Mouse (Mus musculus) neural tube, embryonic 15.5 days (tissue): ENCODE results near the gene Hist1h2aa. TPM values are rescaled to one million over a fixed set of nuclear protein-coding genes. Genes with fewer than 3 reads are reported as not detected.

Experiments used
- ATAC-seq: fragments of 200-750 bp; cut with Nextera tagmentation; 2 replicates; pipeline ENCODE4 v1.8.0; 2017; ENCODE audit warnings: mild to moderate bottlenecking, moderate TSS enrichment, moderate library complexity; ENCODE audit not compliant: low FRiP score
- H3K27ac ChIP-seq: fragments of 300-500 bp; sonication (generic); replicated peaks from 2 replicates; pipeline ENCODE4 v1.5.1; 2015; ENCODE audit warnings: mild to moderate bottlenecking, inconsistent platforms
- H3K27me3 ChIP-seq: fragments of 300-500 bp; sonication (generic); replicated peaks from 2 replicates; pipeline ENCODE4 v1.6.1; 2015; ENCODE audit warnings: inconsistent platforms
- H3K36me3 ChIP-seq: fragments of 300-500 bp; sonication (generic); 2 replicates; pipeline ENCODE4 v1.6.1; 2015; ENCODE audit warnings: inconsistent platforms
- H3K4me1 ChIP-seq: fragments of 300-500 bp; sonication (generic); 2 replicates; pipeline ENCODE4 v1.6.1; 2015; ENCODE audit warnings: inconsistent platforms
- H3K4me2 ChIP-seq: fragments of 300-500 bp; sonication (generic); 2 replicates; pipeline ENCODE4 v1.6.1; 2015; ENCODE audit warnings: inconsistent platforms, mild to moderate bottlenecking, moderate library complexity
- H3K4me3 ChIP-seq: fragments of 300-500 bp; sonication (generic); replicated peaks from 2 replicates; pipeline ENCODE4 v1.5.1; 2015; ENCODE audit warnings: mild to moderate bottlenecking, inconsistent platforms
- H3K9ac ChIP-seq: fragments of 300-500 bp; sonication (generic); replicated peaks from 2 replicates; pipeline ENCODE4 v1.6.1; 2015; ENCODE audit warnings: mild to moderate bottlenecking, inconsistent platforms
- H3K9me3 ChIP-seq: fragments of 300-500 bp; sonication (generic); replicated peaks from 2 replicates; pipeline ENCODE4 v1.6.1; 2016; ENCODE audit warnings: inconsistent platforms
- WGBS: fragments of 180-500 bp; shearing (Covaris S2); methylation state at CpG from one replicate; pipeline ENCODE4 v1.1.7; 2015; ENCODE audit warnings: mixed read lengths; 5-methylcytosine and 5-hydroxymethylcytosine counted together
- polyA plus RNA-seq: library from polyadenylated mRNA; unstranded; fragments of >200 nt; fragmentation: Nextera tagmentation; extraction: Ambion mirVana; gene quantifications from 2 replicates; pipeline ENCODE4 v1.2.1, GENCODE M21; 2015

Hist1h2aa gene
- polyA plus RNA-seq, result not detected in 2 replicates

- ATAC-seq, result no peak
- Histone ChIP-seq H3K9me3 (no peaks in the 10 kb centered on the region), H3K4me3 (no peak within 1 kb of the TSS), H3K27me3 (no peaks in the 10 kb centered on the region), H3K4me2 (no peak within 1 kb of the TSS), H3K27ac (no peak within 1 kb of the TSS), H3K9ac (no peak within 1 kb of the TSS), H3K4me1 (no peaks in the 10 kb centered on the region), H3K36me3 (no peaks in the 10 kb centered on the region)
- 95% methylated on average over 10 of the region's 10 CpGs for WGBS
Observed at GRCm38 (mm10) chr13:23934211-23934520, at the start of gene Hist1h2aa. Hist1h2aa (plus strand) TSS chr13:23934462.

- no peak overlapping the region for H3K4me3 ChIP-seq
- no peak for ATAC-seq
- WGBS, result 42% methylated on average over 2 of the region's 2 CpGs
- H3K27me3 ChIP-seq, result no peaks in the 10 kb centered on the region
- no peaks in the 10 kb centered on the region for H3K4me1 ChIP-seq
- H3K9ac ChIP-seq, result no peak overlapping the region
- no peak overlapping the region for H3K4me2 ChIP-seq
- no peaks in the 10 kb centered on the region for H3K9me3 ChIP-seq
- no peak overlapping the region for H3K27ac ChIP-seq
- H3K36me3 ChIP-seq, result no peaks in the 10 kb centered on the region
Observed at GRCm38 (mm10) chr13:23885540-23885939, 48.7 kb upstream of the Hist1h2aa start.

- Histone ChIP-seq H3K27ac (no peak overlapping the region), H3K4me2 (no peak overlapping the region), H3K27me3 (no peaks in the 10 kb centered on the region), H3K4me1 (no peaks in the 10 kb centered on the region), H3K9me3 (no peaks in the 10 kb centered on the region), H3K36me3 (no peaks in the 10 kb centered on the region), H3K4me3 (no peak overlapping the region), H3K9ac (no peak overlapping the region)
- 84% methylated on average over 3 of the region's 3 CpGs for WGBS
- no peak for ATAC-seq
Observed at GRCm38 (mm10) chr13:23887026-23887725, 47.1 kb upstream of the Hist1h2aa start.

DNA sequence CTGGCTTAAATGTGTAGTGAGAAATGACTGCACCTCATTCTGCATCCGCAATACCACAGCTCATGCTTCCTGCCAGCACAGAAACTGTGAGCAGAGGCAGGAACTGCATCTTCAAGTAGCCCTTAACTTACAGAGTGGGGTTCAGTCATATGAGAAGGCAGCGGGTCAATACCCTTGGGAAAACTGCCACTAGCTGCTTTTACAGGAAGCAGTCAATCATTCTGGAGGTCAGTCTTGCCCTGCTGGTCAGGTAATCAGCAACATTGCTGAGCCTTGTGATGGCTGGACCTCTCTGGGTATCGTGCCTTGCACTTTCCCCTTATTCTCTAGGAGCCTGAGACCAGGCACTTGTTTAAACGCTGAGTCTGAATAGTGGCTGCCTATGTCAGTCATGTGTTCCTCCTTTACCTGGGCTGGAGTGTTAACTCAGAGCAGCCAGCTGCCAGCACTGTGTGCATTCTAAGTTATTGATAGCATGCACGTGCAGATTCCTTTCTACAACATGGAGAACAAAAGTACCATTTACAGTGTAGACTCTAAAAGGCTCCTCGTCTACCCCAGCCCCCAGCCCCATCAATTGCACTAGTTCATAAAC is 45.2 kb upstream of the Hist1h2aa start:
- Histone ChIP-seq H3K36me3 (no peaks in the 10 kb centered on the region), H3K27me3 (no peaks in the 10 kb centered on the region), H3K4me2 (no peak overlapping the region), H3K9ac (no peak overlapping the region), H3K4me1 (no peaks in the 10 kb centered on the region), H3K4me3 (no peak overlapping the region), H3K27ac (no peak overlapping the region), H3K9me3 (no peaks in the 10 kb centered on the region)
- no peak for ATAC-seq
- 70% methylated on average over 6 of the region's 6 CpGs for WGBS

DNA sequence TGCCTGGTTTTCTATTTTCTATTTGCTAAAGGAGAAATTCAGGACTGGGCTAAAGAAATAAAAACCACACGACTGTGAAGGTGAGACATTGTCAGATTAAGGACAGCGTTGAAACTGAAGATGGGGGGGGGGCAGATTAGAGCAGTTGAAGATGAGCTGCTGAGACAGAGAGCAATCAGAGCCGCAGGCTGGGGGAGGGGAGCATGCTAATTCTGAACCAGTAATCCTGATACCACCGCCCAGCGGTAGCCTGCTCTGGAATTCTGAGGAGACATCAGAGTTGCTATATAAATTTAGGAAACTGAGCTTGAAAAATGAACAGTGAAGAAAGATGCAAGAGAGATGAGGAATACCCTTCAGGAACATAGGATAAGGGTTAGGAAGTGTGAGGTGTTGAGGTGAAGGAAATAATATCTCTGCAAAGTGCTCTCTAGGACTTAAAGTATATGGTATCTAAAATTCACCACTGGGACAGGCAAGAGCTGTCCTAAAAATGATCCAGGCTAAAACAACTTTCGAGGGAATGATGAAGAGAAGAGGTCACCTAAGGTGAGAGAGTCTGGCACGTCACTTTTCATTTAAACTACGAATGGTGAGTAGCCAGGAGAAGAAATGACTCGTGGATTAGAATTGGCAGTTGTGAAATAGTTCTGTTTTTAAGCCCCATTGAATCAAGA is 41.5 kb upstream of the Hist1h2aa start:
- Histone ChIP-seq H3K27me3 (no peaks in the 10 kb centered on the region), H3K27ac (no peak overlapping the region), H3K36me3 (no peaks in the 10 kb centered on the region), H3K4me3 (no peak overlapping the region), H3K9ac (no peak overlapping the region), H3K9me3 (no peaks in the 10 kb centered on the region), H3K4me1 (no peaks in the 10 kb centered on the region), H3K4me2 (no peak overlapping the region)
- ATAC-seq, result no peak
- 22% methylated on average over 9 of the region's 9 CpGs for WGBS

DNA sequence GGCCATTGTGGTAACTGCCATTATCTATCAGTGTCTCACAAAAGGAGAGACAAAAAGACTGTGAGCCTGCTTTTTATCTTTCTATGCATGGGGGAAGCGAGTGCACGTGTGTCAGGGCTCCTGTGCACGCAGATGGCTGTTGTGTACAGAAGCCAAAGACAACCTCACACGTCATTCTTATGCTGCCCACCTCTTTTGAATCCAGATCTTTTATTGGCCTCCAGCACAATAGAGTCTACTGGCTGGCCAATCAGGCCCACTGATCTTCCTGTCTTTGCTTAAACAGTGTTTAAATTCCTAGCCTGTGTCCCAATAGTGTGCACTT is 41.0 kb upstream of the Hist1h2aa start:
- H3K4me2 ChIP-seq, result no peak overlapping the region

GRCm38 (mm10) chr13:23898242-23898641 is 36.0 kb upstream of the Hist1h2aa start:
- no peak overlapping the region for H3K9ac ChIP-seq
- H3K4me2 ChIP-seq, result no peak overlapping the region
- H3K4me1 ChIP-seq, result no peaks in the 10 kb centered on the region
- WGBS, result 65% methylated on average over 6 of the region's 6 CpGs
- no peak overlapping the region for H3K4me3 ChIP-seq
- ATAC-seq, result no peak
- H3K36me3 ChIP-seq, result no peaks in the 10 kb centered on the region
- no peaks in the 10 kb centered on the region for H3K9me3 ChIP-seq
- H3K27ac ChIP-seq, result no peak overlapping the region
- no peaks in the 10 kb centered on the region for H3K27me3 ChIP-seq

More for the DNA sequence above, 41.0 kb upstream of the Hist1h2aa start:
- Histone ChIP-seq H3K9me3 (no peaks in the 10 kb centered on the region), H3K4me1 (no peaks in the 10 kb centered on the region), H3K4me3 (no peak overlapping the region), H3K27ac (no peak overlapping the region), H3K36me3 (no peaks in the 10 kb centered on the region), H3K9ac (no peak overlapping the region), H3K27me3 (no peaks in the 10 kb centered on the region)
- no peak for ATAC-seq
- WGBS, result 12% methylated on average over 4 of the region's 4 CpGs

DNA sequence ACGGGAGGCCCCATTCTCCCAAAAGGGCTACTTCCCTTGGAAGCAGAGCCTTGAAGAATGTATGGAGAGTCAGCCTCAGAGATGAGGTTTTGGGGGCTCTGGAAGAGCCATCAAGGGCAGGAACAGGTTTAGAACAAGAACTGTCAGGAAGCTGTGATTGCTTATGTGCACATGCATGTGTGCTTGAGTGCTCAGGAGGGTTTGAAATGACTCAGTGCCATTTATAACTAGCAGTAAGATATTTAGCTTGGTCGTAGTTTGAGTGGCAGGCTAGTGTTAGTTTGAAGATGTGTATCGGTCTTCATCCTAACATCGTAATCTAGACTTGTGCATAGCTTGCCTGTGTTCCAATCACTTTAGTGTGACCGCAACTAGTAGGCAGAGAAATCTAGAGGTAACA is 27.4 kb upstream of the Hist1h2aa start:
- no peak overlapping the region for H3K9ac ChIP-seq
- no peak for ATAC-seq
- H3K4me2 ChIP-seq, result no peak overlapping the region
- H3K4me1 ChIP-seq, result no peaks in the 10 kb centered on the region
- H3K4me3 ChIP-seq, result no peak overlapping the region
- H3K36me3 ChIP-seq, result no peaks in the 10 kb centered on the region
- H3K9me3 ChIP-seq, result no peaks in the 10 kb centered on the region
- no peak overlapping the region for H3K27ac ChIP-seq
- whole genome bisulfite sequencing, result 94% methylated on average over 5 of the region's 5 CpGs
- no peaks in the 10 kb centered on the region for H3K27me3 ChIP-seq

DNA sequence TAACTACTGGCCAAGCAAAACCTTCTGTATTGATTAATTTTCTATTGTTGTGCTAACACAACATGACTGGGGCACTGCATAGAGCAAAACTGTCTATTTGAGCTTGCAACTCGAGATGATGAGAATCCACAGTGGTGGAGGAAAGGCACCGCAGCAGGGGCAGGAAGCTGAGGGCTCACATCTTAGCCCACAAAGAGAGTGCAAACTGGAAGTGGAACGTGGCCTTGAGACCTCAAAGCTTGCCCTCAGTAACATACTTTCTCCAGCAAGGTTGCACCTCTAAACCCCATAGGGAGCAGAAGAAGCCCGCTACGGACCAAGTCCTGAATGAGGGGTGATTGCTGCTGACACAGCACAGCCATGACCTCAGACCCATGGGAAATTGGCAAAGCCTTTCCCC is 24.1 kb upstream of the Hist1h2aa start:
- Histone ChIP-seq H3K27ac (no peak overlapping the region), H3K9ac (no peak overlapping the region), H3K4me1 (no peaks in the 10 kb centered on the region), H3K4me2 (no peak overlapping the region), H3K4me3 (no peak overlapping the region), H3K9me3 (no peaks in the 10 kb centered on the region), H3K27me3 (no peaks in the 10 kb centered on the region), H3K36me3 (no peaks in the 10 kb centered on the region)
- 87% methylated on average over 5 of the region's 5 CpGs for WGBS
- ATAC-seq, result no peak

GRCm38 (mm10) chr13:23911335-23911734 is 22.9 kb upstream of the Hist1h2aa start:
- WGBS, result 88% methylated on average over 5 of the region's 5 CpGs
- no peak for ATAC-seq
- no peaks in the 10 kb centered on the region for H3K36me3 ChIP-seq

DNA sequence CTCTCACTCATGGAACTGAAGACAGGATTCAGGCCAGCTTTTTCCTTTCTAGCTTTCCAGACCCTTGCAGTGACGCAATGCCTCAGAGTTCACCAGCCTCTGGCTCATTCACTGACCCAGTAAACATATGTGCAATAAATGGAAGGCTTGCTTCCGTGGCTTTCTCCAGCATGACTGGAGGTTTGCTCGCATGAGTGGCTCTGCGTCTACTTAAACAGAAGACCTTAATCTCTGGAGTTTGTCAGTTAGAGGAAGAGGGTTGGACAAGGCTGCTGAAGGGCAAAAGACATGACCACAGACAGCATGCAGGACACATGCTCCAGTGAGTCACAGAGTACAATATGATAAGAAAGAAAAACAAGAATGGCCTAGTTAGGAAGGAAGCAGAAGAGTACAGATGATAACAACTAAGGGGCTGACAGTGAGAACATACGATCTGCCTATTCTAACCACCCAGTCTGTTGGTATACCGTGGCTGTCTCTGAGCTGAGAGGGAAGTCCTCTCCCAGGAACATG is 20.4 kb upstream of the Hist1h2aa start:
- H3K9me3 ChIP-seq, result no peaks in the 10 kb centered on the region
- H3K4me1 ChIP-seq, result no peaks in the 10 kb centered on the region
- 42% methylated on average over 6 of the region's 6 CpGs for WGBS
- no peak overlapping the region for H3K27ac ChIP-seq
- no peak overlapping the region for H3K4me2 ChIP-seq
- no peaks in the 10 kb centered on the region for H3K27me3 ChIP-seq
- H3K9ac ChIP-seq, result no peak overlapping the region
- H3K36me3 ChIP-seq, result no peaks in the 10 kb centered on the region
- no peak for ATAC-seq
- H3K4me3 ChIP-seq, result no peak overlapping the region

More at GRCm38 (mm10) chr13:23911335-23911734, 22.9 kb upstream of the Hist1h2aa start:
- Histone ChIP-seq H3K4me1 (no peaks in the 10 kb centered on the region), H3K9ac (no peak overlapping the region), H3K4me3 (no peak overlapping the region), H3K27me3 (no peaks in the 10 kb centered on the region), H3K4me2 (no peak overlapping the region), H3K9me3 (no peaks in the 10 kb centered on the region), H3K27ac (no peak overlapping the region)
